Mouse (Mus musculus) CH12.LX (cell line): ENCODE results near the gene Itpr3. TPM values are rescaled to one million over a fixed set of nuclear protein-coding genes. Genes with fewer than 3 reads are reported as not detected.

Experiments used
- DNase-seq: peaks from one replicate; pipeline ENCODE4 v3.0.0-alpha.2; 2013; ENCODE audit errors: extremely low read depth
- H3K27ac ChIP-seq: 2 replicates; pipeline ENCODE4 v1.5.1; 2012; ENCODE audit warnings: low read depth, mild to moderate bottlenecking, control low read depth, moderate library complexity; ENCODE audit not compliant: insufficient read depth
- H3K27me3 ChIP-seq: replicated peaks from 2 replicates; pipeline ENCODE3; 2012; ENCODE audit warnings: inconsistent platforms
- H3K36me3 ChIP-seq, 2 experiments: replicated peaks in 1 of 2; 2 replicates each; pipeline versions ENCODE3 to v1.6.1; 2012; ENCODE audit warnings: inconsistent platforms in 1 of 2, low read length in 1 of 2, mild to moderate bottlenecking in 1 of 2, mixed read lengths in 1 of 2, moderate library complexity in 1 of 2; ENCODE audit not compliant: control insufficient read depth in 1 of 2, insufficient read depth in 1 of 2
- H3K4me1 ChIP-seq, 2 experiments: 2 replicates each; pipeline ENCODE4 v1.6.1; 2012; ENCODE audit warnings: inconsistent platforms in 1 of 2, moderate library complexity in 1 of 2; ENCODE audit not compliant: insufficient read depth in 2 of 2, control insufficient read depth in 1 of 2
- H3K4me2 ChIP-seq: 2 replicates; pipeline ENCODE4 v1.6.1; 2012; ENCODE audit warnings: low read depth, mild to moderate bottlenecking, control low read depth; ENCODE audit not compliant: poor library complexity, insufficient read depth, severe bottlenecking
- H3K4me3 ChIP-seq, 3 experiments: fragments of 150-350 bp in 1 of 3; sonication (generic) in 1 of 3; replicated peaks in 1 of 3; 2 replicates each; pipeline versions ENCODE3 to v1.5.1; 2011 to 2012; ENCODE audit warnings: low read depth in 2 of 3, low read length in 2 of 3, mild to moderate bottlenecking in 2 of 3, moderate library complexity in 2 of 3, control low read depth in 1 of 3, improper control_type of control experiment in 1 of 3, inconsistent platforms in 1 of 3, mixed read lengths in 1 of 3; ENCODE audit not compliant: poor library complexity in 1 of 3
- H3K79me2 ChIP-seq: replicated peaks from 2 replicates; pipeline ENCODE4 v1.6.1; 2012; ENCODE audit warnings: mild to moderate bottlenecking, moderate library complexity; ENCODE audit not compliant: control insufficient read depth, poor library complexity, insufficient read depth, severe bottlenecking; ENCODE audit errors: extremely low read depth
- H3K9ac ChIP-seq: 2 replicates; pipeline ENCODE4 v1.6.1; 2012; ENCODE audit warnings: low read depth, mild to moderate bottlenecking, control low read depth, moderate library complexity; ENCODE audit not compliant: insufficient read depth
- H3K9me3 ChIP-seq: replicated peaks from 2 replicates; pipeline ENCODE3; 2012; ENCODE audit warnings: low read length, inconsistent platforms, mixed read lengths
- CHD2 ChIP-seq: IDR thresholded peaks from 2 replicates; pipeline ENCODE4 v1.6.1; 2011; ENCODE audit warnings: low read length, improper control_type of control experiment
- CTCF ChIP-seq, 2 experiments: IDR thresholded peaks in 1 of 2; conservative IDR thresholded peaks in 1 of 2; 2 replicates each; pipeline ENCODE4 v1.5.1; 2011 to 2012; ENCODE audit warnings: low read depth in 2 of 2, low read length in 2 of 2, improper control_type of control experiment in 1 of 2, inconsistent platforms in 1 of 2, mild to moderate bottlenecking in 1 of 2, moderate library complexity in 1 of 2
- ELF1 ChIP-seq: IDR thresholded peaks from 2 replicates; pipeline ENCODE4 v1.6.1; 2014; ENCODE audit warnings: low read depth, mild to moderate bottlenecking, inconsistent platforms, low read length, improper control_type of control experiment
- EP300 ChIP-seq: IDR thresholded peaks from 2 replicates; pipeline ENCODE4 v1.6.1; 2011; ENCODE audit warnings: low read length, improper control_type of control experiment
- ETS1 ChIP-seq: conservative IDR thresholded peaks from 2 replicates; pipeline ENCODE4 v1.6.1; 2012; ENCODE audit warnings: low read depth, mild to moderate bottlenecking, inconsistent platforms, low read length, improper control_type of control experiment, moderate library complexity
- HCFC1 ChIP-seq: IDR thresholded peaks from 2 replicates; pipeline ENCODE4 v1.6.1; 2012; ENCODE audit warnings: low read depth, mild to moderate bottlenecking, inconsistent platforms, low read length, improper control_type of control experiment
- IRF4 ChIP-seq: IDR thresholded peaks from 2 replicates; pipeline ENCODE4 v1.6.1; 2014; ENCODE audit warnings: low read depth, mild to moderate bottlenecking, inconsistent platforms, low read length, improper control_type of control experiment
- KAT2A ChIP-seq: IDR thresholded peaks from 2 replicates; pipeline ENCODE4 v1.6.1; 2012; ENCODE audit warnings: low read length, improper control_type of control experiment, inconsistent platforms; ENCODE audit not compliant: insufficient replicate concordance
- MAX ChIP-seq: IDR thresholded peaks from 2 replicates; pipeline ENCODE4 v1.6.1; 2011; ENCODE audit warnings: low read length, improper control_type of control experiment
- MAZ ChIP-seq: IDR thresholded peaks from 2 replicates; pipeline ENCODE4 v1.6.1; 2012; ENCODE audit warnings: low read depth, mild to moderate bottlenecking, inconsistent platforms, low read length, improper control_type of control experiment, moderate library complexity
- NELFE ChIP-seq: IDR thresholded peaks from 2 replicates; pipeline ENCODE4 v1.6.1; 2011; ENCODE audit warnings: low read depth, low read length, improper control_type of control experiment
- NRF1 ChIP-seq: IDR thresholded peaks from 2 replicates; pipeline ENCODE4 v1.6.1; 2014; ENCODE audit warnings: low read depth, mild to moderate bottlenecking, inconsistent platforms, low read length, improper control_type of control experiment, moderate library complexity
- PAX5 ChIP-seq: IDR thresholded peaks from 2 replicates; pipeline ENCODE4 v1.6.1; 2012; ENCODE audit warnings: low read length, inconsistent platforms, mixed read lengths
- POLR2A ChIP-seq: IDR thresholded peaks from 2 replicates; pipeline ENCODE4 v1.6.1; 2011; ENCODE audit warnings: low read depth, mild to moderate bottlenecking, improper control_type of control experiment, low read length
- SIN3A ChIP-seq: IDR thresholded peaks from 2 replicates; pipeline ENCODE4 v1.6.1; 2012; ENCODE audit warnings: low read length, improper control_type of control experiment, inconsistent platforms
- TBP ChIP-seq: conservative IDR thresholded peaks from 2 replicates; pipeline ENCODE4 v1.6.1; 2011; ENCODE audit warnings: low read depth, low read length, improper control_type of control experiment
- TCF12 ChIP-seq: IDR thresholded peaks from 2 replicates; pipeline ENCODE4 v1.6.1; 2014; ENCODE audit warnings: low read depth, mild to moderate bottlenecking, inconsistent platforms, low read length, improper control_type of control experiment
- ZC3H11A ChIP-seq: IDR thresholded peaks from 2 replicates; pipeline ENCODE4 v1.6.1; 2012; ENCODE audit warnings: low read depth, mild to moderate bottlenecking, inconsistent platforms, low read length, improper control_type of control experiment
- ZKSCAN1 ChIP-seq: IDR thresholded peaks from 2 replicates; pipeline ENCODE4 v1.6.1; 2012; ENCODE audit warnings: low read depth, inconsistent platforms, low read length, improper control_type of control experiment, borderline replicate concordance
- ZMIZ1 ChIP-seq: IDR thresholded peaks from 2 replicates; pipeline ENCODE4 v1.6.1; 2012; ENCODE audit warnings: low read depth, mild to moderate bottlenecking, inconsistent platforms, low read length, improper control_type of control experiment
- dilution Hi-C: fragments of 300-500 bp; cut with MboI; formaldehyde crosslinking; loops from 2 replicates; pipeline ENCODE4 v1.14.3; 2020; ENCODE audit warnings: low sequenced_read_pairs; ENCODE audit not compliant: extremely low pct_unique_long_range_greater_than_20kb, extremely low pct_ligation_motif_present
- in situ Hi-C: fragments of 300-500 bp; cut with MboI; formaldehyde crosslinking; loops from 3 replicates; pipeline ENCODE4 v1.14.3; 2019; ENCODE audit warnings: low sequenced_read_pairs, low pct_ligation_motif_present, low pct_unique_long_range_greater_than_20kb, mixed read lengths
- polyA plus RNA-seq: library from polyadenylated mRNA; unstranded; fragments of >175 nt; gene quantifications from 2 replicates; pipeline ENCODE4 v1.2.1, GENCODE M21; 2012; ENCODE audit warnings: low read depth; ENCODE audit not compliant: insufficient read length
- total RNA-seq, 2 experiments: library from RNA; depleted of rRNA; stranded (reverse); fragments of 300-350 nt in 1 of 2; fragments of >200 nt in 1 of 2; gene quantifications; 2 replicates each; pipeline ENCODE4 v1.2.3; 2012 to 2014

Gene Itpr3
- total and polyA plus RNA-seq, 3 experiments = 2.5 to 11.3 (median 9.5) TPM

- Histone ChIP-seq H3K36me3 (peaks cover 18 to 48% of the 10 kb centered on the region in 2 experiments), H3K4me3 (peak overlapping the region; percentile 70 to 93 (median 87)), H3K4me2 (peak overlapping the region; percentile 98), H3K9me3 (peaks cover 6% of the 10 kb centered on the region), H3K4me1 (peaks cover 15 to 36% of the 10 kb centered on the region in 2 experiments), H3K9ac (peak overlapping the region; percentile 83), H3K79me2 (peaks cover 25% of the 10 kb centered on the region), H3K27me3 (no peaks in the 10 kb centered on the region), H3K27ac (peak overlapping the region; percentile 50)
- TF ChIP-seq POLR2A = peak; percentile 34
- TF ChIP-seq ZKSCAN1 = no peak
- TF ChIP-seq ZC3H11A = no peak
- TF ChIP-seq CHD2 = peak; percentile 23; the same call in 1 of the 2 replicates
- peak; percentile 57 for TF ChIP-seq TCF12
- no peak for TF ChIP-seq MAX
- TF ChIP-seq NELFE = peak; percentile 26; the same call in 1 of the 2 replicates
- TF ChIP-seq NRF1 = no peak; the same call in 1 of the 2 replicates
- TF ChIP-seq EP300 = 0 out of 2 replicates have a peak, but pooled peaks have one; percentile 2
- TF ChIP-seq ELF1 = no peak; the same call in none of the 2 replicates
- peak; percentile 49; the same call in 1 of the 2 replicates for TF ChIP-seq SIN3A
- peak; percentile 82 for TF ChIP-seq ETS1
- TF ChIP-seq MAZ = peak; percentile 65; the same call in 1 of the 2 replicates
- no peak for TF ChIP-seq PAX5
- no peak for TF ChIP-seq KAT2A
- TF ChIP-seq CTCF (conservative IDR thresholded peaks at IDR 0.05 in 1 of 2, IDR thresholded peaks at IDR 0.05 in 1 of 2; ENCODE audit: low read depth in 2 of 2, low read length in 2 of 2) = no peak
- TF ChIP-seq TBP = 0 out of 2 replicates have a peak, but pooled peaks have one; percentile 21
- TF ChIP-seq HCFC1 = peak; percentile 61
- peak; percentile 67; the same call in 1 of the 2 replicates for TF ChIP-seq IRF4
- no peak for TF ChIP-seq ZMIZ1
- in situ Hi-C loops = loop anchor here (25.0 kb wide), 1 partner anchor 485 kb away; the partner anchor contains the start of gene Grm4
- peak; percentile 91 for DNase-seq
- dilution Hi-C loops = no loop called here
These were observed 29.4 kb upstream of the Itpr3 start for GRCm38 (mm10) chr17:27027460-27028283.
